Mouse (Mus musculus) left cerebral cortex, postnatal 4 days (tissue): ENCODE data around the gene Alpk1. TPM values are rescaled to one million over a fixed set of nuclear protein-coding genes. Genes with fewer than 3 reads are reported as not detected.

Experiments used
- DNase-seq: peaks from one replicate; pipeline ENCODE4 v3.0.0-alpha.2; 2022
- intact Hi-C: fragments of 180-260 bp; cut with DNase I; formaldehyde crosslinking; loops from one replicate; pipeline ENCODE4 v1.15.1; 2025
- total RNA-seq, 2 experiments: library from RNA; stranded (reverse); gene quantifications; 2 replicates each; pipeline ENCODE4 v1.2.3; 2021

The Alpk1 gene
- total RNA-seq, result 1 to 10 TPM; 2.0 to 4.0 TPM

DNA sequence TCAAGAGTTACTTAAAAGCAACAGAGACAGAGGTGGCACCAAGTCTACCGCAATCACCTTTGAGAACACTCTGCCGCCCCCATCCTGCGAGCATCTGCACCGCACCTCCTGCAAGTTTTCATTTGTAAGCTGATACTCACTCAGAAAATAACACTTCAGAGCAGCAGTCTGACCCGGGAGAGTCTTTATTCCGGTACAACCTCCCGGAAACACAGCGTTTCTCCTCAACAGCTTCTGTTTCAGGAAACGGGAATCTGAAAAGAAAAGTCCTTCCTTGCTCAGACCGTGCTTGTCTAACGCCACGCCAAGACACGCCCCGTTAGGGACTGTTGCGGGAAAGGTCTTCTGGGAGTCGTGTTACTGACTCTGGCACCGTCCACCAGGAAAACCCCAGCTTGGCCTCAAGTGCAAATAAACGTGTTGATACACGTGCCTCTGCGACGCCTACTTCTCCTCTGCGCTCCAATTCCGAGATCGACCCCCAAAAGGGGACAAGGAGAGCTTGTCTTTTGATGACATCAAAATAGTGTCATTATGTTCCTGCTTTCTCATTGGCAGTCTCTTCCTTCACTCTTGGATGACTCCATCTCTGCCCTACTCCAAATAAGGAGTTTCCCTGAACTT, at the start of gene Alpk1:
Gene Alpk1 (minus strand): TSS at position 507 of the 624 bp plus-strand sequence.
- intact Hi-C loops, result no loop called here
- peak; percentile 30 for DNase-seq

DNA sequence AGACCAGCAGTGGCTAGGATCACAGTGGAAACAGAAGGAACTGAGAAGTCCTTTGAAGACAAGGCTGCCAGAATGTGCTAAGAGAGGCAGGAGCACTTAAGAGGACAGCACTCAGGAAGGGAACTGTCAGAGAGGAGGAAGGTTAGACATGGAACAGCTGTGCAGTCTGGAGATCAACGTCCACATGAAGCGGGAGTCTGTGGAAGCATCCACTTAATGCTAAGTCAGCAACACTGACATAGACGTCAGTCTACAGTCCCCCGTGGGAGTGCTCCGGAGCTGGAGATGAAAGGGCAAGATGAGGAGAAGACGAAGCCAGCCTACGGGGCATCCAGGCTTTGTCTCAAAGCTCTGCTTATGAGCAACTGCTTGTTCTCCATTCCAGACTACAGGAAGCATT, 46.8 kb upstream of the Alpk1 start:
- intact Hi-C loops, result no loop called here
- no peak for DNase-seq

DNA sequence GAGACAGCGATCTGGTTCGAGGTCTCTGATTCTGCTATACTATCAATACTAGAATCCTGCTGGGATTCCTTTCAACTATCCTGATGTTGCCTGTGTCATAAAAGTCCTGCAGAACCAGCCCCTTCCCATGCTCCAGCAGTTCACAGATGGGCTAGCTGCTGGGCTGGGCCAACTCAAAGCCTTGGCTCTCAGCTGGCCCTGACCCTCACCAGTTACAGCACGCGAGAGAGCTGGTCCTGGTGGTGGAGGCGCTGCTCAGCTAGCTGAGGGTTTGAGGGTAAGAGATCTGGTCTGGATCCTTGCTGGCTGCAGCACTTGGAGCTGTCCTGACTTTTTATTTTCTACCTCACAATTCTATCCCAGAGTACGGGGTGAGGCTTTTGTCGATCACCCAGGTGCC, 46.2 kb upstream of the Alpk1 start:
- no peak for DNase-seq
- intact Hi-C loops, result no loop called here

GRCm38 (mm10) chr3:127823886-127824863, 43.8 kb upstream of the Alpk1 start:
- intact Hi-C loops, result no loop called here
- DNase-seq, result no peak

- no peak for DNase-seq
- intact Hi-C loops, result no loop called here
Observed at GRCm38 (mm10) chr3:127821209-127821608, 40.9 kb upstream of the Alpk1 start.

DNA sequence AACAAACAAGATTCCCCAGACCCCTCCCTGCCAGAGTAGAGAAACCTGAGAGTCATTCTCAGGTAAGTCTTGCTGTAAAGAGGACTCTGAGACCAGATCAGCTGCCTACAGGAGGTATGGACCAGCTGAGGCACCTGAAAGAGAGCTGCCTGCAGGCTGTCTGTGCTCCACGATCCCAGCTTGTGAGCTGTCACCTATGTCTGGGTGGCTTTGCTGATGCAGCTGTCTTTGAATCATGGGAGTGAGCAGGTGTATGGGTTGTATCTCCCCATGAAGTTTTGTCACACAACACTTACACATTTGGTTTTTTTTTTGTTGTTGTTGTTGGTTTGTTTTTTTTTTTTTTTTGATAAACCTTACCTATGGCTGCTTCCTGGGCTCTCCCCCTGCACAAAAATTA, 40.1 kb upstream of the Alpk1 start:
- intact Hi-C loops, result no loop called here
- no peak for DNase-seq

- DNase-seq, result no peak
- intact Hi-C loops, result no loop called here
Observed at GRCm38 (mm10) chr3:127818694-127819663, 38.7 kb upstream of the Alpk1 start.

DNA sequence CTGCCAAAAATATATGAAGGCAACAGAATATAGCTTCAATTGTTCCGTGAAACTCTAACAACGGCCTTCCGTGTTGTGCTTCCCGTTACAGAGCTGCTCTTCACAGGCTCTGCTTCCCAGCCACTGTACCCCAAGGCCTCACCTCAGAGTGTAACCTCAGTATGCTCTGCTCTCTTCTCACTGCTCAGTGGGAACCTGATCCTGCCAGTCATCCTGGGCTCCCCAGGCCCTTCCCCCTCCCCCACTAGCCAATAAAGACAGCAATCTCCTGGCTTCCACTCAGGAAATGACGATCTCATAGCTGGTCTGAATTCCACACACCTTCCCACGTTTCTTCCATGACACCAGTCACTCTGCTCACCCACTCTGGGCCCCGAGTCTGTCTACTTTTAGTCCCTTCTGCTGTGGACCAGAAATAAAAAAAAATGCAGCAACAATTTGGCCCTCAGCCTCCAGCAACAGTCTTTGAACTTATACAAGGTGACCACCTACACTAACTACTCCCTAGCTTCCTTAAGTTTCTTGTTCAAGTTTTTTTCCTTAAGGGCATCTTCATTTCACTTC, 36.9 kb upstream of the Alpk1 start:
- intact Hi-C loops, result no loop called here
- DNase-seq, result no peak

DNA sequence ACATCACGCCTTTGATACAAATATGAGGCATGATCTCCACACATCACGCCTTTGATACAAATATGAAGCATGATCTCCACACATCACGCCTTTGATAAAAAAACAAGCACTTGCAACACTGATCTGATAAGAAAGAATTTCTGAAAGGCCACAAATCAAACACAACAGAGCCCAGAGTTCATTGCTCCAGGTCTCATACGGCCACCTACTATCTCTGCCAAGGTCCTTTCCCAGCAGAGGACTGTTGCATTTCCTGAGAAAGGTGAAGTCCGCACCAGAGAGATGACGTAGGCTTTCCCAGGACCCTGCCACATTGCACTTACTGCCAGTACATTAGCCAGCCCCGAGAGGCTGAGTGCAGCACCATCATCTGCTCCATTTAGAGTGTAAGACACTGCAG, 28.8 kb upstream of the Alpk1 start:
- no peak for DNase-seq
- intact Hi-C loops, result no loop called here

DNA sequence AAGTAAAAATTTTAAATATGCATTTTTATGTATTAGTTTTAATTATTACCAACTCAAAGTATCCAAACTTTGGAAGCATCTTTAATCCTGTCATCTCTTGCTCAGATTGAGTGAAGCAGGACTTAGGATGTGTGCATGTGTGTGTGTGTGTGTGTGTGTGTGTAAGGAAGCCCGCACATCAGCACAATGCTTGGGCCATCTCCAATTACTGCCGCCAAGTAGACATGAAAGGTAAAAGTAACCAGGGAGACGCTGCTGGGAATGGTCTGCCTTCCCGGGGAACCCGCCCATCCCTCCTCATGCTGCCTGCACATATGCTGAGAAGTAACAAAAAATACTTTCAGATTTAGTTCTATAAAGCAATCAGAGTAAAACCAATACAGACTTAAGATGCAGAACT, 27.5 kb upstream of the Alpk1 start:
- intact Hi-C loops, result no loop called here
- no peak for DNase-seq

DNA sequence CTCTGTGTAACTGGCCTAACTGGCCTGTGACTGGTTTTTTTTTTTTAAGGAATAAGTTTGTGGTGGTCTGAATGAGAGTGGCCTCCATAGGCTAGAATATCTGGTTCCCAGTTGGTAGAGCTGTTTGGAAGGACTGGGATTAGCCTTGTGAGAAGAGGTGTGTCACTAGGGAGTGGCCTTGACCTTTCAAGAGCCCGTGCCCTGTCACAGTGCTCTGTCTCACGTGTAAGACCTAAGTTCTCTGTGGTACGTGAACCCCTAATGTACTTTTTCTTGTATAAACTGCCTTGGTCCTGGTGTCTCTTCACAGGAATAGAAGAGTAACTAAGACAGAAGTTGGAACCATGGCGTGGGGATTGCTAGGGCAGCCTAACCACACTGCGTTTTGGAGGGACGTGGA, 25.7 kb upstream of the Alpk1 start:
- DNase-seq, result no peak
- intact Hi-C loops, result no loop called here

GRCm38 (mm10) chr3:127805071-127805470, 24.7 kb upstream of the Alpk1 start:
- no peak for DNase-seq
- intact Hi-C loops, result no loop called here

GRCm38 (mm10) chr3:127804439-127804838, 24.1 kb upstream of the Alpk1 start:
- DNase-seq, result no peak
- intact Hi-C loops, result no loop called here

- no peak for DNase-seq
- intact Hi-C loops, result no loop called here
Observed at GRCm38 (mm10) chr3:127802814-127803213, 22.5 kb upstream of the Alpk1 start.

- DNase-seq, result no peak
- intact Hi-C loops, result no loop called here
Observed at GRCm38 (mm10) chr3:127801162-127801561, 20.8 kb upstream of the Alpk1 start.

GRCm38 (mm10) chr3:127796271-127796670, 15.9 kb upstream of the Alpk1 start:
- no peak for DNase-seq
- intact Hi-C loops, result no loop called here

GRCm38 (mm10) chr3:127795762-127796161, 15.4 kb upstream of the Alpk1 start:
- intact Hi-C loops, result no loop called here
- DNase-seq, result no peak

GRCm38 (mm10) chr3:127793022-127793421, 12.7 kb upstream of the Alpk1 start:
- DNase-seq, result no peak
- intact Hi-C loops, result no loop called here

DNA sequence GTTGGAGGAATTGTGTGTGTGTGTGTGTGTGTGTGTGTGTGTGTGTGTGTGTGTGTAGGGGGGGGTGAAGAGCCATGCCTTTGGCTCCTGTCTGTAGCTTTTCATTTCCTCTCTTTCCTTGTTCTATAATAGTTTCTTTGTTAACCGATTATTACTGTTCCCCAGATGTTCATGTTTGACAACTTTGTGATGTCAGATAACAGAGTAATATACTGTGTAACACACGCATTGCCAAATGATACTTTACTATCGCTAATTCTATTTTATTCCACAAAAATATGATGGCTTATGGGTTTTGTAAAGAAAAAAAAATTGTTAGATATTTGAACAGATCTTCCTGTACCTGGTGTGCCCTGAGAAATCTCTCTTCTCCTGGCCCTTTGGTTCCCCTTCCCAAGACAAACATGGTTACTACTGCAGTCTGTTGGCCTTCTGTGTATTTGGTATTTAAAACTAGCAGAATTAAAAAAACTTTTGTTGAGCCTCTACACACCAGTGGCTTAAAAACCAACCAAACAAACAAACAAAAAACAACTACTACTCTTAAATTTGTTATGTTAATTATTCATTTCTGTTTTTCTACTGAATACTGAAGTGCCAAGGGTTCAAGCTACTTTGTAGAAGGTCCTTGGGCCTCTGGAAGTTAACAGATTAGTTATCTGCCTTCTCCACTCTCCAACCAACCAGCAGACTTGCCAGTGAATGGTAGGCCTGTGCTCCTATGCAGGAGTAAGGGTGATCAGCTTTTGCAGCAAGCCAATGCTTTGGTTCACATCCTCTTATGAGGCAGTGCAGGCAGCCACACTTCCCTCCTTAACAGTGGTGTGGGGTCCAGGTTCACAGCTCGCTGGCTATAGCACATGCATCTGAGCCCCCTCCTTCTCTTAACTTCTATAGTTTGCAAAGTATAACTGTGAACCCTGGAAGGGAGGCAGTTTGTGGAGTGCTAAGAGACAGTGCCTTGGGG, 11.6 kb upstream of the Alpk1 start:
- no peak for DNase-seq
- intact Hi-C loops, result no loop called here
